Comparison of ENCODE assay signal across 8 mouse cellular contexts in genomic region chr9:70840861-70841341, GRCm38 (mm10).
DNase-seq lines count a peak whose midpoint lies in the region; ATAC-seq and TF ChIP-seq lines count a peak whose summit lies in the region.

No protein-coding gene starts in this region.

- H3K4me1 ChIP-seq in midbrain, embryonic 10.5 days = 0 out of 2 replicates have a peak, but pooled peaks cover 4% of the 10 kb centered on the region
- H3K4me1 ChIP-seq in midbrain, embryonic 11.5 days (ENCODE audit: control insufficient read depth, insufficient read depth, low read length) = no peaks in the 10 kb centered on the region
- H3K4me1 ChIP-seq in hindbrain, embryonic 13.5 days (replicated peaks) = 0 out of 2 replicates have a peak, but pooled peaks cover 3% of the 10 kb centered on the region
- peaks cover 64% of the 10 kb centered on the region for H3K4me1 ChIP-seq in liver, postnatal 0 days (ENCODE audit: insufficient read depth)
- H3K4me1 ChIP-seq in stomach, postnatal 0 days (replicated peaks; ENCODE audit: control insufficient read depth, insufficient read depth) = peaks cover 10% of the 10 kb centered on the region; the same call in 1 of the 2 replicates

- no peaks in the 10 kb centered on the region for H3K36me3 ChIP-seq in midbrain, embryonic 10.5 days
- H3K36me3 ChIP-seq in midbrain, embryonic 11.5 days (ENCODE audit: control insufficient read depth, insufficient read depth, low read length) = no peaks in the 10 kb centered on the region
- H3K36me3 ChIP-seq in hindbrain, embryonic 13.5 days = no peaks in the 10 kb centered on the region
- H3K36me3 ChIP-seq in liver, postnatal 0 days (replicated peaks; ENCODE audit: insufficient read depth, low read length) = no peaks in the 10 kb centered on the region
- no peaks in the 10 kb centered on the region for H3K36me3 ChIP-seq in stomach, postnatal 0 days (ENCODE audit: control insufficient read depth, insufficient read depth, low read length)

- H3K4me3 ChIP-seq in midbrain, embryonic 10.5 days = no peak overlapping the region
- H3K4me3 ChIP-seq in midbrain, embryonic 11.5 days (ENCODE audit: low read depth, low read length) = no peak overlapping the region
- no peak overlapping the region for H3K4me3 ChIP-seq in hindbrain, embryonic 13.5 days
- no peak overlapping the region for H3K4me3 ChIP-seq in liver, postnatal 0 days (ENCODE audit: low read depth, low read length)
- no peak overlapping the region for H3K4me3 ChIP-seq in stomach, postnatal 0 days (ENCODE audit: low read depth, low read length)

- H3K9ac ChIP-seq in midbrain, embryonic 11.5 days (ENCODE audit: low read length) = no peak overlapping the region
- H3K9ac ChIP-seq in hindbrain, embryonic 13.5 days = no peak overlapping the region
- H3K9ac ChIP-seq in liver, postnatal 0 days (replicated peaks) = peak overlapping the region; percentile 48
- H3K9ac ChIP-seq in stomach, postnatal 0 days (ENCODE audit: low read length) = no peak overlapping the region

- ATAC-seq in midbrain, embryonic 11.5 days (ENCODE audit: low FRiP score) = no peak
- ATAC-seq in hindbrain, embryonic 13.5 days (ENCODE audit: low FRiP score) = no peak
- ATAC-seq in liver, postnatal 0 days = peak; percentile 43
- peak; percentile 54 for ATAC-seq in stomach, postnatal 0 days (ENCODE audit: low FRiP score, low TSS enrichment)
- ATAC-seq in megakaryocyte progenitor cell, adult 5-6 weeks (replicated peaks; ENCODE audit: poor library complexity) = no peak

- TF ChIP-seq EP300 in liver, postnatal 0 days (IDR thresholded peaks at IDR 0.05; ENCODE audit: low read depth) = no peak
- peak; percentile 37 for TF ChIP-seq EP300 in stomach, postnatal 0 days (optimal IDR thresholded peaks at IDR 0.05)

- H3K9me3 ChIP-seq in midbrain, embryonic 10.5 days (replicated peaks) = no peaks in the 10 kb centered on the region
- H3K9me3 ChIP-seq in midbrain, embryonic 11.5 days (ENCODE audit: control insufficient read depth, low read length) = no peaks in the 10 kb centered on the region
- no peaks in the 10 kb centered on the region for H3K9me3 ChIP-seq in hindbrain, embryonic 13.5 days
- H3K9me3 ChIP-seq in liver, postnatal 0 days (ENCODE audit: low read length) = no peaks in the 10 kb centered on the region
- no peaks in the 10 kb centered on the region for H3K9me3 ChIP-seq in stomach, postnatal 0 days (ENCODE audit: control insufficient read depth, low read length)

- H3K27ac ChIP-seq in midbrain, embryonic 10.5 days (replicated peaks) = 0 out of 2 replicates have a peak overlapping the region, but pooled peaks have one; percentile 11
- H3K27ac ChIP-seq in midbrain, embryonic 11.5 days (ENCODE audit: low read depth, low read length) = no peak overlapping the region
- peak overlapping the region; percentile 9; the same call in 1 of the 2 replicates for H3K27ac ChIP-seq in hindbrain, embryonic 13.5 days
- H3K27ac ChIP-seq in liver, postnatal 0 days (ENCODE audit: low read depth) = peak overlapping the region; percentile 87
- peak overlapping the region; percentile 82 for H3K27ac ChIP-seq in stomach, postnatal 0 days (replicated peaks)

- no peak overlapping the region for H3K4me2 ChIP-seq in midbrain, embryonic 11.5 days
- no peak overlapping the region for H3K4me2 ChIP-seq in hindbrain, embryonic 13.5 days
- H3K4me2 ChIP-seq in liver, postnatal 0 days (ENCODE audit: low read depth, low read length) = peak overlapping the region; percentile 47
- H3K4me2 ChIP-seq in stomach, postnatal 0 days (replicated peaks; ENCODE audit: low read depth) = no peak overlapping the region; the same call in 1 of the 2 replicates

- DNase-seq in midbrain, embryonic 10.5 days (ENCODE audit: low spot score) = no peak
- DNase-seq in midbrain, embryonic 11.5 days (ENCODE audit: low spot score, missing footprints) = no peak
- DNase-seq in liver, postnatal 0 days = peak; percentile 34
- DNase-seq in stomach, postnatal 0 days (ENCODE audit: low spot score) = peak; percentile 65
- no peak for DNase-seq in T-cell, adult 2 months (ENCODE audit: low spot score)
- DNase-seq in thymus, postnatal 14 days = no peak

- 81% methylated on average over 6 of the region's 6 CpGs for WGBS in midbrain, embryonic 10.5 days
- 72% methylated on average over 6 of the region's 6 CpGs for WGBS in midbrain, embryonic 11.5 days
- WGBS in hindbrain, embryonic 13.5 days = 65% methylated on average over 6 of the region's 6 CpGs
- WGBS in liver, postnatal 0 days (ENCODE audit: insufficient replicate concordance) = 12% methylated on average over 6 of the region's 6 CpGs
- 12% methylated on average over 6 of the region's 6 CpGs for WGBS in stomach, postnatal 0 days

- no peaks in the 10 kb centered on the region for H3K27me3 ChIP-seq in midbrain, embryonic 10.5 days (ENCODE audit: low read depth, poor library complexity, severe bottlenecking)
- no peaks in the 10 kb centered on the region for H3K27me3 ChIP-seq in midbrain, embryonic 11.5 days (ENCODE audit: control insufficient read depth, insufficient read depth, low read length)
- no peaks in the 10 kb centered on the region for H3K27me3 ChIP-seq in hindbrain, embryonic 13.5 days
- no peaks in the 10 kb centered on the region for H3K27me3 ChIP-seq in liver, postnatal 0 days (ENCODE audit: insufficient read depth, low read length)
- H3K27me3 ChIP-seq in stomach, postnatal 0 days (ENCODE audit: control insufficient read depth, insufficient read depth, low read length) = no peaks in the 10 kb centered on the region

- no peak for TF ChIP-seq CTCF in liver, postnatal 0 days (IDR thresholded peaks at IDR 0.05; ENCODE audit: low read depth)
- no peak for TF ChIP-seq CTCF in stomach, postnatal 0 days (IDR thresholded peaks at IDR 0.05; ENCODE audit: low read depth)

Comparison
In these comparisons a context has a peak if more than half of its experiments do, and no peak if none do; other contexts are left out.
1. DNase-seq: peak in liver, postnatal 0 days (single experiment) and stomach, postnatal 0 days (single experiment); none in midbrain, embryonic 10.5 days (single experiment), midbrain, embryonic 11.5 days (single experiment), T-cell, adult 2 months (single experiment) and thymus, postnatal 14 days (single experiment).
2. ATAC-seq: peak in liver, postnatal 0 days (single experiment) and stomach, postnatal 0 days (single experiment); none in midbrain, embryonic 11.5 days (single experiment), hindbrain, embryonic 13.5 days (single experiment) and megakaryocyte progenitor cell, adult 5-6 weeks (single experiment).